Mouse (Mus musculus): Measurements from ENCODE around the gene Rin2. TPM values are rescaled to one million over a fixed set of nuclear protein-coding genes. Genes with fewer than 3 reads are reported as not detected.
A peak's percentile ranks its signal among the peaks of the same experiment; 100 is the strongest.

The Rin2 gene
- polyA plus RNA-seq, 1 experiment = 4.4 TPM

DNA sequence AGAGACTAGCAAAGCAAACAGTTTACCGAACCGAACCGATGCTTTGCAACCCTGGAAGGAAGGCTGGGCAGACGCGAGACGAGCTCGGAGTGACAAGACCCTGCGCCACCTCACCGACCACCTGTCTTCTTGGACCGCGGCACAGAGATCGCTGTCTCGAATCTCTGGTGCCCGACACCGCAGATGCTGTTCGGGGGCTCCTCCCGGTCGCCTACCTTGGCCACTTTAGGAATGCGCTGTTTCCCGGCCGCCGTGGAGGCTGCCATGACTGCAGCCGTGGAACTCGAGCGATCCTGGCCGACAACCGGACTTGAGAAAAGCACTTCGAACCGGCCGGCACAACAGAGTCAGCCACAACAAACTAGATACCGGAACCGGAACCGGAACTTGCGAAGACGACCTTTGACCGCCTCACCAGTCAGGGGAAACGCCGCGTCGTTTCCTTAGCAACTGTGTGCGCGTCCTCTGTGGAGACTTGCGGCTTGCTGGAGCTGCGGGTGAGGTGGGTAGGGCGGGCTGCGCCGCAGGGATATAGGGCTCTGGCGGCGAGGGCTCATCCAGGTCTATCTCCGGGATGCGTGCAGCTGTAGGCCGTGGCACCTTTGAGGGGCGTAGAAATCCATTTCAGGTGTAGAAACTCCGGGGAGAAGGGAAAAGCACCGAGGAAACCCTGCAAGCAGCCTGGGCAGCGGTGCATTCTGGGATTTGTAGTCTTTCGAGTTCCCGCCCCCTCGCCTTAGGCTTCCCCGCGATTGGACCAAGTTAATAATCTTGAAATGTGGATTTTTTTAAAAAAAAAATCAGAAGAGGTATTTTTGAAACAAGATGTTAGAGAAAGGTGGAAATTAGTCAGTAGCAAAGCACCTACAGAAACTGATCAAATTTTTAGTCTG lies 259.6 kb downstream of the Rin2 start, which contains the start of the genes Cfap61 and Crnkl1:
Cfap61 (plus strand) TSS at position 446 of the 893 bp plus-strand sequence.
Crnkl1 (minus strand) TSS at position 676 of the 893 bp plus-strand sequence.
- H3ac ChIP-seq (ENCODE audit: control insufficient read depth, insufficient read length) = peak within 1 kb of the TSS; percentile 51

DNA sequence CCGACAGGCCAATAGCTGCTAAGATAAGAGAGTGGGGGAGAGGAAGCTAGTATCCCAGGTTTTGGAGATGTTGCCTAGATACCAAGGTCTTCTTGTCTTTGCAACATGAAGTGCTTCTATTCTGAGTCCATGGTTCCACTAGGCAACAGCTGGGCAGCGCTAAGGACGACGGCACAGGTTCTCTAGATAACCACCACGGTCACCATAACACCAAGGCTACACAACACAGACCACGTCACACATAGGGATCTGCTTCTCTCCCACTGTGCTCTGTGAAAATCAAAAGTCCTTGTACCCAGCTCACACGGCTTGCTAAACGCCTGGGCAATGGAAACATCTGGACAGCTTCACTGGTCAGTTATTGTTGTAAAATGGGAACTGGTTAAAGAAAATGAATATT lies 262.0 kb downstream of the Rin2 start:
- TF ChIP-seq MYOD1 (IDR thresholded peaks at IDR 0.05; ENCODE audit: control insufficient read depth in 1 of 3, insufficient read length in 2 of 3, low read depth in 2 of 3) (no peak), SRF (IDR thresholded peaks at IDR 0.05; ENCODE audit: control insufficient read depth, insufficient read length, low read depth) (no peak), TCF3 (IDR thresholded peaks at IDR 0.05; ENCODE audit: insufficient read length, low read depth) (no peak), TCF12 (IDR thresholded peaks at IDR 0.05; ENCODE audit: insufficient read depth, poor library complexity, severe bottlenecking) (no peak), MYOG (IDR thresholded peaks at IDR 0.05; ENCODE audit: control insufficient read depth in 1 of 3, insufficient read depth in 1 of 3, insufficient read length in 2 of 3, low read depth in 2 of 3) (no peak), USF1 (IDR thresholded peaks at IDR 0.05; ENCODE audit: low read depth) (no peak), CEBPB (IDR thresholded peaks at IDR 0.05; ENCODE audit: insufficient read depth, poor library complexity, severe bottlenecking) (no peak), POLR2AphosphoS2 (IDR thresholded peaks at IDR 0.05; ENCODE audit: insufficient read length, low read depth) (no peak), REST (IDR thresholded peaks at IDR 0.05; ENCODE audit: insufficient read depth, insufficient read length) (no peak)
- H3K79me2 ChIP-seq (ENCODE audit: control insufficient read depth, insufficient read depth) = peaks cover 10% of the 10 kb centered on the region
- H3K36me3 ChIP-seq (ENCODE audit: control insufficient read depth, insufficient read depth) = peaks cover 5% of the 10 kb centered on the region
- H3K27me3 ChIP-seq (ENCODE audit: control insufficient read depth, insufficient read depth, insufficient read length) = peaks cover 6% of the 10 kb centered on the region
- no peak overlapping the region for H3K4me3 ChIP-seq
- no peak overlapping the region for H3ac ChIP-seq (ENCODE audit: control insufficient read depth, insufficient read length)
- peak overlapping the region; percentile 53 for H3K4me2 ChIP-seq (ENCODE audit: low read depth)

More for the DNA sequence above, 259.6 kb downstream of the Rin2 start, which contains the start of the genes Cfap61 and Crnkl1:
- Histone ChIP-seq H3K79me2 (ENCODE audit: control insufficient read depth, insufficient read depth) (peaks cover 10% of the 10 kb centered on the region), H3K4me2 (ENCODE audit: low read depth) (peak within 1 kb of the TSS; percentile 79), H3K27me3 (ENCODE audit: control insufficient read depth, insufficient read depth, insufficient read length) (peaks cover 3% of the 10 kb centered on the region), H3K36me3 (ENCODE audit: control insufficient read depth, insufficient read depth) (peaks cover 24% of the 10 kb centered on the region), H3K4me3 (peak within 1 kb of the TSS; percentile 96)
- peak; percentile 42 for TF ChIP-seq E2F4 (IDR thresholded peaks at IDR 0.05; ENCODE audit: insufficient read depth)
- peak in 1 of 3 experiments; percentile 9 for TF ChIP-seq MYOG (IDR thresholded peaks at IDR 0.05; ENCODE audit: control insufficient read depth in 1 of 3, insufficient read depth in 1 of 3, insufficient read length in 2 of 3, low read depth in 2 of 3)
- TF ChIP-seq MYOD1 (IDR thresholded peaks at IDR 0.05; ENCODE audit: control insufficient read depth in 1 of 3, insufficient read length in 2 of 3, low read depth in 2 of 3) = peak in 2 of 3 experiments; percentile 24 to 29
- TF ChIP-seq USF1 (IDR thresholded peaks at IDR 0.05; ENCODE audit: low read depth) = no peak
- TF ChIP-seq CEBPB (IDR thresholded peaks at IDR 0.05; ENCODE audit: insufficient read depth, poor library complexity, severe bottlenecking) = no peak
- no peak for TF ChIP-seq SRF (IDR thresholded peaks at IDR 0.05; ENCODE audit: control insufficient read depth, insufficient read length, low read depth)
- TF ChIP-seq TCF12 (IDR thresholded peaks at IDR 0.05; ENCODE audit: insufficient read depth, poor library complexity, severe bottlenecking) = no peak
- TF ChIP-seq MAX (IDR thresholded peaks at IDR 0.05; ENCODE audit: low read depth) = no peak
- no peak for TF ChIP-seq REST (IDR thresholded peaks at IDR 0.05; ENCODE audit: insufficient read depth, insufficient read length)
- TF ChIP-seq TCF3 (IDR thresholded peaks at IDR 0.05; ENCODE audit: insufficient read length, low read depth) = no peak
- TF ChIP-seq POLR2A (IDR thresholded peaks at IDR 0.05; ENCODE audit: insufficient read length, low read depth) = peak; percentile 53
- TF ChIP-seq POLR2AphosphoS2 (IDR thresholded peaks at IDR 0.05; ENCODE audit: insufficient read length, low read depth) = no peak

Other genes starting within 250 kb of the Rin2 start
- 41.7 TPM for gene Naa20, start 226.9 kb downstream of the Rin2 start, polyA plus RNA-seq (2012; fragmentation: generic; extraction: Trizol)